Mouse (Mus musculus) retina, embryonic 14.5 days (tissue): ENCODE measurements around the gene Grem2.

Experiments used
- DNase-seq: peaks from one replicate; pipeline ENCODE4 v3.0.0-alpha.2; 2015; ENCODE audit warnings: low spot score

Gene Grem2

GRCm38 (mm10) chr1:174921298-174921955, at the start of gene Grem2:
TSS of gene Grem2 (minus strand) at chr1:174921819.
- peak; percentile 71 for DNase-seq

GRCm38 (mm10) chr1:174959837-174960236, 38.2 kb upstream of the Grem2 start:
- no peak for DNase-seq

DNA sequence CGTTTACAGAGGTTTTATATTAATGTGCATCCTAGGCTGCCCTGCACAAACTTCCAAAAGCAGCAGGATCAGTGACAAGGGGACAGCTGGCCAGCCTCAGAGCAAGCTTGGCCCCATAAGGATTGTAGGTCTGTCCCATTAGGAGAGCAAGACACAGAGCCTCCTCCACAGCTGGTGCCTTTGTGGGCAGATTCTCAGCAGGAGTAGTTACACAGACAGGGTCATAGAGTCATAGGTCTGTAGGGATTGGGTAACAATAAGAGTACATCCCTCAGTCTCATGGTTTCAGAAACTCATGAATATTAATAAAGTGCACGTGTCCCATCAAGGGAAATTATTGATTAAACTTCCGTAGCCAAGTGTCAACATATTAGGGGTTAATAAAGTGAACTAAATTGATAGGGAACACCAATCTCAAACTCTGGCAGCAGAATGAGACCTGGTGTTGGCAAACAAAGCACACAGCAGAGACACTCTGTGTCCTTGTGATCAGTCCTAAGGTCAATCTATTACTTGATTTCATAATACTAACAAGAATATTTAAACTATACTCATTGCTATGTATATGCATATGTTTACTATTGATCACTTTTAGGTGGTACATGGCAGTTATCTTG, 9.5 kb upstream of the Grem2 start:
- DNase-seq: no peak

DNA sequence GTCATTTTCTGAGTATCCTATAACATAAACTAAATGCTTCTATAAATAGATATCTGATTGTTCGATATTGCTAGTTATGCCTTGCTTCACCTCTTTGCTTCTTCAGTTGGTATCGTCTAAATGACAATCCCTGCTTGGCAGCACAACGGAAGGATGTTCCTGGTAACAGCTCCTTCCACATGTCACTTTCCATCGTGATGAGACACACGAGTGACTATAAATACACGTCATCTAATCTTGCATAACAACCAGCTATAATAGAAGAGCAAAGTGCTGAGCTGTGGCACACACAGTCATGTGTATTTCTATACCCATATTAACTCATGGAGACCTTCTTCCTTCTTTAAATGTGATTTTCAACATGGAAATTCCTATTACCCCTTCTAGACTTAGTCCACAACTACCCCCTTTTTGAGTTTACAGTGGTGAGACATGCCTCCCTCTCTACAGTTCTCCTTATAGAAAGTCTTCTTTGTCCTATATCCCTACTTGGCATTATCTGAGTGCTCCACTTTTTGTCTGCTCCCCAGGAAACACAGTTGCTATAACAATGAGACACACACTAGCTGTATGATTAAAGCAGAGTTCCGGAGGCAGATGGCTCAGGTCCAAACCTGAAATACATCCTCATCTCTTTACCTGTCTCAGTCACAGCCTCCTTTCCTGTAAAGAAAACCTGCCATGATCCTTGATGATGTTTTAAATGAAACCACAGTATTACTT, 8.0 kb upstream of the Grem2 start:
- DNase-seq: no peak

GRCm38 (mm10) chr1:174918949-174919348, 2.7 kb downstream of the Grem2 start:
- no peak for DNase-seq

DNA sequence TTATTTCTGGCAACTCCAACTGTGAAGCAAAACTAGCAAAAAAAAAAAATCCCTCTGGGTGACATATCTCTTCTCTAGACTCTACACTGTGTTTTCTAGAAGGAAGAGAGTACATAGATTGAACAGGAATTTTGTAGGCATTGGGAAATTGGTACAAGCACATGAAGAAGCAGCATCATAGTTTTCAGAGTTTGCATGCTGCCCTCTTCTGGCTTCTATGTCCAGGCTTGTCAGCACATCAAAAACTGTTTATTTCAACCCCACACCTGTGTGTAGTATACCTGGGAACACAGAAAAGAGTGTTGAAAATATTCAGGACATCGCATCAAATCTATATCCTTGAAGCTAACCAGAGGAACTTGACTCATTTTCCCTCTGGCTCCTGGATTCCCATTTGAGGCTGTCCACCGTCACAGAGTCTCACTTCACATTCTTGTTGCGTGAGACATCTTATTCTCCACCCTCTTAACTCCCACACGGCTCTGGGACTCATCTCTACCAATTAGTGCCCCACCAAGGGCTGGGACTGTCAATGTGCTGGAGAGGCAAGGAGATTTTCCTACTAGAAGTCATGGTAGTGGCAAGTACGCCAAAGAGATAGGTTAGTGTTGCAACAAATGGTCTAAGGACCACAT, 3.3 kb downstream of the Grem2 start:
- no peak for DNase-seq

DNA sequence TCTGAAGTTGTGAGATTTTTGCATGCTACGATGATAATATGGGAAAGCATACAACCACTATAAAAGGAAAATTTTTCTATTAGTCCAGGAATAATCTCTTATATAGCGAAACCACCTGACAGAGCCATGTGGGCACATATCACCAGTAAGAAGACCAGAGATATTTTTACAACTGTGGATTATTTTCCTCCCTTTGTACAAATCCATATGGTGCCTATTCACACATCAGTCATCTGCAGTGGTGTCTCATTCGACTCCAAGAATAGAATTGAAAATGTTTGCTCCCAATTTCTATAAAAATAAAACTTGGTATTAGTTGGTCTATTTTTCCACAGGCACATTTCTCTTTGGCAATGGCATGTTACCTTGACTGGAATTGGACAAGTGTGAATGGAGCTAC, 11.8 kb downstream of the Grem2 start:
- DNase-seq: no peak

DNA sequence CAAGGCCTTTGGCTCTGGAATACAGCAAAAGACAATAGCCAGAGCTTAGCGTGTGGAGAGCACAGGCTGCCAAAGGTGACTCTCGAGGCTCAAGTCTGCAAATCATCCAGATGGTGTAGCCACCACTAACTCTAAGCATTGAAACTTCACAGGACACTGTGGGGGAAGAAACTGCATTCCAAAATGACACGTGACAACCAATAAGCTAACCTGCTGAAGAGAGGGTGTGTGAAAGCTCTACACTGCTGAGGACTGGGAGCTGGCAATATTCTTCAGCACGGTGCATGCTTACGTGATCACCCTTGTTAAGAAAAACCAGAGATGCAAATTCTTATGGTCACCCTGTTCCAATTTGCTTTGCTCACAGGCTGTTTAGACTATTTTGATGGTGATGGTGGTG, 13.4 kb downstream of the Grem2 start:
- no peak for DNase-seq

DNA sequence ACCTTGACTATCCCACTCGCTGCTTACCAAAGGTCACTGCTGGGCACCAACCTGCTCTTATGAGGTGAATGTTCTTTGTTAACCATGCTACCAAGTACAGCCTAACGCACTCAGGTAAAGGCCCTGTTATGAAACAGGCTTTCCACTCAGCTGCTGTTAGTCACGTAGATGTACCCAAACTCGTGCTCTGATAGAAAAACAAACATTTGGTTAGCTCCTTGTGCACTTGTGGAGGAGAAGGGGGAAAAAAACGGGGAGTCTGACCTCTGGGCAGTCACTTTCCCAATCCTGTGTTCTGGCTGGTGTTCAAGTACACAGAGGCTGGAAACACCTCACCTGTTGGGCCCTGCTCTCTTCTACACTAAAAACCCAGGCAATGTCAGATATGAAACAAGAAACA, 14.0 kb downstream of the Grem2 start:
- no peak for DNase-seq

DNA sequence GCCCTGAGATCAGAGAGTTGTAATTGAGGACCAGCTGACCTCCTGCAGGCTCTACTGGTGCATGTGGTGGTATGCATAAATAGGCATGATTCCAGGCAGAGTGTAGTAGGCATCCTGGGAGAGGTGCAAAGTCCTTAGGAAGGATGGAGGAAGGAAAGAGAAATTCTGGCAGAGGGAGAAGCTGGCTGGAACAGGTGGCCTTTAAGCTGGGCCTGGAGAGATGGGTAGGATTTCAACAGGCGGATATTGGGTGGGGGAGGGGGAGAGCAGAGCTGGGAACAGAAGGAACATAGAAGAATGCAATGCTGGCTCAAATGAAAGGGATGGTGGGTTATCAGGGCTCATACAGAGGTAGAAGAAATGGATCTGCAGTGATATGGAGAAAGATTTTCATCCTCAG, 18.9 kb downstream of the Grem2 start:
- no peak for DNase-seq

GRCm38 (mm10) chr1:174892471-174892870, 29.1 kb downstream of the Grem2 start:
- DNase-seq: no peak

DNA sequence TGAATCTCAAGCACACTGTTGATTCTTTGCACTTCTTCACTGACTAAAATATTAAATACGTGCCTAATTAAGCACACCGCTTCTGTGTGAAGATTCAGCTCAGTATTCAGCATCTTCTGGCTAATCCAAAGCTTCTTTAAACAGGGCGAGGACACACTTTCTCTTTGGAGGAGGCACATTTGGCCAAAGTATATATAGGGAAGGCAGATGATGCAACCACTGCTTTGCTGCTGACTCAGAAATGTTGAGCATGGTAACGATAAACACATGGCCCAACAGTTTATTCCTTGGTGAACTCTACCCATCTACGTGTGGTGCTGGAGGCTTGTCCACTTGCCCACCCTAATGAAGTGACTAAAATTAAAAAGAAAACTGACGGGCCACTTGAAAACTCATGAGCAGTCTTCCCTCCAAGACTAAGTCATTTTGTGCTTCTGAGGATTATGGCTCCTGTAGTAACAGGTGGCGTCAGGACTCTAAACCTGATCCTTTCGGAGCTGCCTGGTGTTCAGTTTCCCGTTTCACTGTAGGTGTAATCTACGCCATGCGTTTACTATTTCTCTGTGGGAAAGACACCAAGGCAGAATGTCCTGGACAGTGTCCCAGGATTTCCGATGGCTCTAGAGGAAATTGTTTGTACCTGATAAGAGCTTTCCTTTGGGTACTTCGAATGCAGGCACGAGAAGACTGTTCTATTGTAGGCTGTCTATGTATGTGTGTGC, 32.8 kb downstream of the Grem2 start:
- DNase-seq: no peak

GRCm38 (mm10) chr1:174888073-174888472, 33.5 kb downstream of the Grem2 start:
- DNase-seq: no peak

DNA sequence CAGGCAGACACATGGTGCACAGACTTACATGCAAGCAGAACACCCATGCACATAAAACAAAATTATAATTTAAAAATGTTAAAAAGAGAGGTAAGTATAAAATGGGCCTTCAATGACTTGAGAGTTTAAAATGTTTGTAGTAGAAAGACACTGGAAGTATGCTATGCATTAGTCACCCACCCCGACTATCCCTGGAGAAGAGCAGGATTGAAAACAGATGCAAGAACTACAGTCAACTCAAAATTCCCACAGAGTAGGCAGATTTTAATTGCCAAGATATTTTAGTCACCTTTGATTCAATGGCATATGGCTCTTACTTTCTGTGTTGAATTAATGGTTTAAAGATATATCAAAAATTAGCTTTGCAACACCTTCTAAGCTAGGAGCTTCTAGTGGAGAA, 39.1 kb downstream of the Grem2 start:
- DNase-seq: no peak

DNA sequence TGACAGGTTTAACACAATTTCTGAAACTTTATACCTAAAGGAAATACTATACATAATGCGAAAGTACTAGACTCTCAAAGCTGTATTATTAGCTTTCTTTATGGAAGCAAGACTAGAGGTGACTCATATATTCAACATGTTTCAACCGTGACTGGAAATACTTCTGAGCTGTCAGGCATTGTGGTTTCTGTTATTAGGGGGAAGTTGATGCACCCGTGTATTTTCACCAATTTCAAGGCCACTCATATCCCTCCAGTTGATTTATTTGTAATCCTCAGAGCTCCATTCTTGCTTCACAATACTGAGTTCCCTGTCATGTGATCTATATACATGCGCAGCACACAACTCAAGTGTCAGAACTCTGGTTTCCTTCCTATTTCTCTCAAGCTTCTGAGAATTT, 46.4 kb downstream of the Grem2 start:
- no peak for DNase-seq

DNA sequence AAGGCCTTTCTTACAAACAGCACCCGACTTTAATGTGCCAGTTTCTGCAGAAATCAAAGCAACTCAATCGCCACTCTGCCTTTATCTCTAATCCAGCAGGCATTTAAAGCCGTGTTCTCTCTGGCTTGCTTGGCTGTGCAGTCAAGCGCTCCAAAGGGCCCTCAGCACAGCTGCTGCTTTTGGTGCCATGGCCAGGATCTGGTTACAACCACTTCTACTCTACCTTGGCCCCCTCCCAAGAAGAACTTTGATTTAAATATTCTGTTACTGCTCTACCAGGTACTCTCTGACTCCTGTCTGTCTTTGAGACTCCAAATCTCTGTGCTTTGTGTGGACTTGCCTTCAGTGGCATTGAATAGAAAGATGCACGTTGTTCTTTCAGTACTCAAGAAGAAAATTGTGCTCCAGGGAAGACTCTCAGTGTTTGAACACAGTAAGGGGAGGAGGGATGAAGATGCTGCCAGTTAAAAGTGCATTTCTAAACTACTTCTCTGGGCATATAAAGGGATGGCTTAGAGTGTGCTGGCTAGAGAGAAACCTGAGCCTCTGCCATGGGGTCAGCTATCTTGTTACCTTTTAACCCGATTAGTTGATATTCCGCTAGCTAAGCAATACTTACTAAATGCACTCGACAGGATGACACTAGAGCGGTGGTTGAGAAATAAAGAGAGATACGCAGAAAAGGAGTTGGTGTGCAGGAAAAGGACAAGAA, 61.1 kb downstream of the Grem2 start:
- DNase-seq: no peak

DNA sequence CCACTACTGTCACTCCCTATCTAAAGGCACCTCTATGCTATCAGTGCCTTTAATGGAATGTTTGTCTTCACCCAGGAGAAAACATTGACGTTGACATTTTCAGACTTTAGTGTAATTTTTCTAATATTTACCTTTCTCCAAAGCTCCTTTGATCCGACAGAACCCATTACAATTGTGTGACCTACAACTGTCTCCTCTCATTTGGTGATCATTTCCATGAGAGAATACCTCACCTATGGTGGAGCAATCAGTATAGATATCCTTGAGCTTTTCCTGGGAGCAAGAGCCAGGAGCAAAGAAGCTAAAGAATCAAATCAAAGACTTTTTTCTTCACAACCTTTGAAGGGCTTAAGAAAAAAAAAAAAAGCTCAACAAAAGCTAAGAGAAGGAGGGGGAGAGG, 65.4 kb downstream of the Grem2 start:
- DNase-seq: no peak

DNA sequence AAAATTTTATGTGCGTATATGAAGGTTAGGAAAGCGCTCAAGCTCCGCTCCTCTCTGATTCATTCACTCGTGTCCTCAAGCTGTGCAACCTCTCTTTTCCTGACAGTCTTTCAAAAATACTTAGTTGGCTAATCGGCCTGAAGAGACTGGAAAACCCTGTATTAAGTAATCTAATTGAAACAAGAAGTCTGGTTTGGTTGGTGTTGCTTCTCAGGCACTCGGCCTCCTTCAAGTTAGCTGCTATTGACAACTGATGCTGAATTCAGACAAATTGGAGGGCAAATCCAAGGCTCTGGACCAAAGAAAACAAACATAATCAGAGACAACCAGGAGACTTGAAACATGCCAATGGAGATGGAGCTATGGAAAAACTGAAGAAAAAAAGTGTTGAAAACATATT, 76.8 kb downstream of the Grem2 start:
- DNase-seq: no peak

GRCm38 (mm10) chr1:174836861-174837260, 84.8 kb downstream of the Grem2 start:
- no peak for DNase-seq

DNA sequence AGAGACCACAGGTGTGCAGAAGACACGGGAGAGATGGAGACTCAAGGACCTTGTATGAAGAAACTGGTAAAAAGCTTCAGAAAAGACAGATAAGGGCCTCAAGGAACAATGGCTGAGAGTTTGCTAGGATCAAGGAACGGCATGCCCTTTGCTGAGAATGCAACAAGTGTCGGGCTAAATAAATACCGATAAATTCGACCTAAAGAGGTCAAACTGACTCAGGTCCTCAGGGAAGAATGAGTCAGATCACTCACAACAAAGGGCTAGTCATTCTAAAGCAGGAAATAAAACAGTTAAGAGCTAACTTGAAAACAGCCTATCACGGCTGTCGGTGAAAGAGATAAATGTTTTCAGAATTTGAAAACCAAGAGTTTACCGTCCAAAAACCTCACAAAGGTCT, 95.1 kb downstream of the Grem2 start:
- no peak for DNase-seq

DNA sequence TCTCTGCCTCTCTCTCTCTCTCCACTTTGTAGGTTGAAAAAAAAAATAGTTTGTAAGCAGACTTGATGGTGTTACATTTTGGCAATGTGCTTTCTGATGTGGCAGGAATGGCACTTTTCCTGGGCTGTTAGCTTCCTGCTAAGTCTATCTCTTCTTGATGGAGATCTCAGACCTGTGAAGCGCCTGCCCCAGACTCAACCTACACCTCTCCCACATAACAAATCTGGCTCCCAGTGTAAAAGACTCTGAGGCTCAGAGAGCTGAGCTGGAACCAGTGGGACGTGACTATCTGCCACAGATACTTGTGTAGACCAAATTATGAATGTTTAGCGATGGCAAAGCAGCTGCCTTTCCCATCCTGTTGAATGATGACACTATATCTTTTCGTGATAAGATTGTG, 109.8 kb downstream of the Grem2 start:
- no peak for DNase-seq

GRCm38 (mm10) chr1:174788617-174789016, 133.0 kb downstream of the Grem2 start:
- no peak for DNase-seq
